Mouse (Mus musculus) thymus, adult 2 months (tissue): ENCODE measurements at regions not wholly inside any gene's neighbourhood (a gene's known extent, or its start where the extent isn't known, plus 50 kb on each side); places are given as distances from the start of the nearest gene placed in this dataset.

ENCODE experiments used
- CTCF ChIP-seq: fragments of 200-500 bp; IDR thresholded peaks from 2 replicates; pipeline ENCODE4 v1.5.1; 2012; ENCODE audit warnings: mild to moderate bottlenecking, control low read depth, low read length, moderate library complexity, borderline replicate concordance; ENCODE audit not compliant: control insufficient read depth, poor library complexity, insufficient read depth; ENCODE audit errors: extremely low read depth
- POLR2A ChIP-seq: fragments of 200-500 bp; IDR thresholded peaks from 2 replicates; pipeline ENCODE4 v1.6.1; 2012; ENCODE audit warnings: mild to moderate bottlenecking, low read length, control low read depth, moderate library complexity; ENCODE audit not compliant: control insufficient read depth, poor library complexity, insufficient read depth; ENCODE audit errors: extremely low read depth

- TF ChIP-seq POLR2A (no peak), CTCF (peak; percentile 59; the same call in 1 of the 2 replicates)
Measured at GRCm38 (mm10) chr13:97607221-97607723, 153.2 kb downstream of the Gm10260 start.
